Mouse (Mus musculus): ENCODE measurements at regions not wholly inside any gene's neighbourhood (a gene's known extent, or its start where the extent isn't known, plus 50 kb on each side); places are given as distances from the start of the nearest gene placed in this dataset.

GRCm38 (mm10) chr12:13129677-13130082 is 119.3 kb downstream of the Ddx1 start:
- ATAC-seq, result no peak
- WGBS, result 78% methylated on average over 7 of the region's 8 CpGs

GRCm38 (mm10) chr12:13127407-13127806 is 121.6 kb downstream of the Ddx1 start:
- 74% methylated on average over 11 of the region's 11 CpGs for WGBS
- H3K9me3 ChIP-seq (replicated peaks), result no peaks in the 10 kb centered on the region
- H3K4me3 ChIP-seq, result no peak overlapping the region
- H3K4me2 ChIP-seq, result no peak overlapping the region
- no peak overlapping the region for H3K9ac ChIP-seq
- no peak overlapping the region for H3K27ac ChIP-seq
- H3K27me3 ChIP-seq, result no peaks in the 10 kb centered on the region
- ATAC-seq, result peak; percentile 53; the same call in 1 of the 2 replicates
- no peaks in the 10 kb centered on the region for H3K4me1 ChIP-seq
- no peaks in the 10 kb centered on the region for H3K36me3 ChIP-seq (ENCODE audit: poor library complexity, severe bottlenecking)

More at GRCm38 (mm10) chr12:13129677-13130082, 119.3 kb downstream of the Ddx1 start:
- Histone ChIP-seq H3K9me3 (replicated peaks) (no peaks in the 10 kb centered on the region), H3K4me3 (no peak overlapping the region), H3K4me2 (no peak overlapping the region), H3K9ac (no peak overlapping the region), H3K27ac (no peak overlapping the region), H3K4me1 (no peaks in the 10 kb centered on the region), H3K36me3 (ENCODE audit: poor library complexity, severe bottlenecking) (no peaks in the 10 kb centered on the region), H3K27me3 (no peaks in the 10 kb centered on the region)

GRCm38 (mm10) chr12:13125054-13125453 is 124.0 kb downstream of the Ddx1 start:
- Histone ChIP-seq H3K9me3 (replicated peaks) (no peaks in the 10 kb centered on the region), H3K4me1 (no peaks in the 10 kb centered on the region), H3K9ac (no peak overlapping the region), H3K27ac (no peak overlapping the region), H3K36me3 (ENCODE audit: poor library complexity, severe bottlenecking) (no peaks in the 10 kb centered on the region), H3K4me3 (no peak overlapping the region), H3K4me2 (no peak overlapping the region), H3K27me3 (no peaks in the 10 kb centered on the region)
- WGBS, result 88% methylated on average over 1 of the region's 1 CpGs
- ATAC-seq, result no peak

GRCm38 (mm10) chr12:13122282-13122681 is 126.7 kb downstream of the Ddx1 start:
- H3K36me3 ChIP-seq (ENCODE audit: poor library complexity, severe bottlenecking), result no peaks in the 10 kb centered on the region
- no peak overlapping the region for H3K4me2 ChIP-seq
- H3K9me3 ChIP-seq (replicated peaks), result no peaks in the 10 kb centered on the region
- no peak overlapping the region for H3K9ac ChIP-seq
- no peaks in the 10 kb centered on the region for H3K27me3 ChIP-seq
- no peak overlapping the region for H3K4me3 ChIP-seq
- ATAC-seq, result no peak
- no peak overlapping the region for H3K27ac ChIP-seq
- WGBS, result 49% methylated on average over 9 of the region's 9 CpGs
- no peaks in the 10 kb centered on the region for H3K4me1 ChIP-seq

- ATAC-seq, result no peak
- no peak overlapping the region for H3K27ac ChIP-seq
- H3K27me3 ChIP-seq, result no peaks in the 10 kb centered on the region
- H3K4me3 ChIP-seq, result no peak overlapping the region
- 76% methylated on average over 7 of the region's 7 CpGs for whole genome bisulfite sequencing
- no peak overlapping the region for H3K4me2 ChIP-seq
- no peaks in the 10 kb centered on the region for H3K4me1 ChIP-seq
- no peaks in the 10 kb centered on the region for H3K36me3 ChIP-seq (ENCODE audit: poor library complexity, severe bottlenecking)
- H3K9ac ChIP-seq, result no peak overlapping the region
- no peaks in the 10 kb centered on the region for H3K9me3 ChIP-seq (replicated peaks)
Measured at GRCm38 (mm10) chr12:13120581-13120980, 128.4 kb downstream of the Ddx1 start.

GRCm38 (mm10) chr12:13119653-13120052 is 129.4 kb downstream of the Ddx1 start:
- no peaks in the 10 kb centered on the region for H3K4me1 ChIP-seq
- no peak overlapping the region for H3K4me3 ChIP-seq
- ATAC-seq, result no peak
- 95% methylated on average over 3 of the region's 3 CpGs for WGBS
- no peak overlapping the region for H3K4me2 ChIP-seq
- H3K27me3 ChIP-seq, result no peaks in the 10 kb centered on the region
- no peak overlapping the region for H3K9ac ChIP-seq
- no peaks in the 10 kb centered on the region for H3K36me3 ChIP-seq (ENCODE audit: poor library complexity, severe bottlenecking)
- H3K9me3 ChIP-seq (replicated peaks), result no peaks in the 10 kb centered on the region
- H3K27ac ChIP-seq, result no peak overlapping the region

- no peak overlapping the region for H3K4me3 ChIP-seq
- ATAC-seq, result no peak
- no peaks in the 10 kb centered on the region for H3K27me3 ChIP-seq
- no peaks in the 10 kb centered on the region for H3K9me3 ChIP-seq (replicated peaks)
- no peak overlapping the region for H3K9ac ChIP-seq
- no peak overlapping the region for H3K4me2 ChIP-seq
- H3K4me1 ChIP-seq, result no peaks in the 10 kb centered on the region
- H3K27ac ChIP-seq, result no peak overlapping the region
- WGBS, result 63% methylated on average over 9 of the region's 9 CpGs
- H3K36me3 ChIP-seq (ENCODE audit: poor library complexity, severe bottlenecking), result no peaks in the 10 kb centered on the region
Measured at GRCm38 (mm10) chr12:13118026-13118425, 131.0 kb downstream of the Ddx1 start.

GRCm38 (mm10) chr12:13114341-13114740 is 134.7 kb downstream of the Ddx1 start:
- no peak for ATAC-seq
- WGBS, result 66% methylated on average over 4 of the region's 4 CpGs
- Histone ChIP-seq H3K4me3 (no peak overlapping the region), H3K4me2 (no peak overlapping the region), H3K4me1 (no peaks in the 10 kb centered on the region), H3K27ac (no peak overlapping the region), H3K27me3 (no peaks in the 10 kb centered on the region), H3K9ac (no peak overlapping the region), H3K36me3 (ENCODE audit: poor library complexity, severe bottlenecking) (no peaks in the 10 kb centered on the region), H3K9me3 (replicated peaks) (no peaks in the 10 kb centered on the region)

- Histone ChIP-seq H3K4me2 (no peak overlapping the region), H3K36me3 (ENCODE audit: poor library complexity, severe bottlenecking) (no peaks in the 10 kb centered on the region), H3K9me3 (replicated peaks) (no peaks in the 10 kb centered on the region), H3K4me3 (no peak overlapping the region), H3K27me3 (0 out of 2 replicates have a peak, but pooled peaks cover 6% of the 10 kb centered on the region), H3K9ac (no peak overlapping the region), H3K4me1 (peaks cover 11% of the 10 kb centered on the region; the same call in 1 of the 2 replicates), H3K27ac (no peak overlapping the region)
- no peak for ATAC-seq
- 86% methylated on average over 3 of the region's 3 CpGs for WGBS
Measured at GRCm38 (mm10) chr12:13106931-13107330, 142.1 kb downstream of the Ddx1 start.

GRCm38 (mm10) chr12:13100505-13101354 is 148.3 kb downstream of the Ddx1 start:
- WGBS, result 10% methylated on average over 12 of the region's 12 CpGs
- Histone ChIP-seq H3K4me1 (peaks cover 22% of the 10 kb centered on the region), H3K9ac (no peak overlapping the region), H3K27ac (peak overlapping the region; percentile 6), H3K4me2 (no peak overlapping the region), H3K36me3 (ENCODE audit: poor library complexity, severe bottlenecking) (no peaks in the 10 kb centered on the region), H3K9me3 (replicated peaks) (no peaks in the 10 kb centered on the region), H3K27me3 (0 out of 2 replicates have a peak, but pooled peaks cover 6% of the 10 kb centered on the region), H3K4me3 (no peak overlapping the region)
- ATAC-seq, result peak; percentile 63

GRCm38 (mm10) chr12:13094111-13094851 is 152.6 kb upstream of the Mycn start:
- Histone ChIP-seq H3K9ac (no peak overlapping the region), H3K27ac (no peak overlapping the region), H3K4me3 (no peak overlapping the region), H3K9me3 (replicated peaks) (no peaks in the 10 kb centered on the region), H3K36me3 (ENCODE audit: poor library complexity, severe bottlenecking) (no peaks in the 10 kb centered on the region), H3K4me2 (no peak overlapping the region), H3K27me3 (no peaks in the 10 kb centered on the region), H3K4me1 (no peaks in the 10 kb centered on the region)
- 84% methylated on average over 9 of the region's 9 CpGs for WGBS
- ATAC-seq, result no peak

GRCm38 (mm10) chr12:13085951-13086350 is 144.2 kb upstream of the Mycn start:
- Histone ChIP-seq H3K9me3 (replicated peaks) (no peaks in the 10 kb centered on the region), H3K4me1 (peaks cover 8% of the 10 kb centered on the region), H3K9ac (no peak overlapping the region), H3K36me3 (ENCODE audit: poor library complexity, severe bottlenecking) (no peaks in the 10 kb centered on the region), H3K4me3 (no peak overlapping the region), H3K27ac (no peak overlapping the region), H3K27me3 (no peaks in the 10 kb centered on the region), H3K4me2 (no peak overlapping the region)
- ATAC-seq, result no peak
- WGBS, result 81% methylated on average over 9 of the region's 9 CpGs

Measured in forebrain, embryonic 13.5 days (tissue).